10 mouse cellular contexts compared by ENCODE assay signal in genomic region chr7:116893846-116894245, GRCm38 (mm10).
DNase-seq lines count a peak whose midpoint lies in the region; ATAC-seq lines count a peak whose summit lies in the region.
"Had no signal": no experiment of that assay in that cellular context is flagged by ENCODE, and none has a peak within 500 bp of the region (broad histone marks: within the 10 kb centered on the region; RNA-seq: fewer than 3 reads in every experiment).

No protein-coding gene starts in this region.

- DNase-seq in hindbrain, embryonic 14.5 days (ENCODE audit: low spot score), result peak; percentile 51
- peak; percentile 2 for DNase-seq in adrenal gland, adult 8-10 months
- peak; percentile 92 to 96 for DNase-seq in cerebellum, postnatal 10 days
- DNase-seq in c-Kit-positive CD71-positive TER-119-positive erythroid progenitor cells, embryonic 14.5 days (ENCODE audit: low spot score), result no peak
- DNase-seq in ovary, postnatal 10 days (ENCODE audit: low spot score), result no peak
- DNase-seq: heart, adult 18-20 months had no signal

- no peak for ATAC-seq in hindbrain, embryonic 14.5 days (ENCODE audit: low FRiP score)
- ATAC-seq in hindbrain, embryonic 12.5 days (ENCODE audit: low FRiP score), result no peak
- ATAC-seq in hindbrain, embryonic 16.5 days, result peak; percentile 86
- no peak for ATAC-seq in liver, embryonic 12.5 days

- no peaks in the 10 kb centered on the region for H3K4me1 ChIP-seq in hindbrain, embryonic 14.5 days (replicated peaks; ENCODE audit: control insufficient read depth, insufficient read depth, low read length)
- H3K4me1 ChIP-seq in hindbrain, embryonic 12.5 days, result no peaks in the 10 kb centered on the region
- H3K4me1 ChIP-seq in hindbrain, embryonic 16.5 days (ENCODE audit: control insufficient read depth, insufficient read depth, low read depth, low read length), result no peaks in the 10 kb centered on the region
- no peaks in the 10 kb centered on the region for H3K4me1 ChIP-seq in liver, embryonic 12.5 days

- H3K36me3 ChIP-seq in hindbrain, embryonic 14.5 days (replicated peaks; ENCODE audit: control insufficient read depth, insufficient read depth), result no peaks in the 10 kb centered on the region
- H3K36me3 ChIP-seq in hindbrain, embryonic 12.5 days, result no peaks in the 10 kb centered on the region
- H3K36me3 ChIP-seq in hindbrain, embryonic 16.5 days (ENCODE audit: control insufficient read depth, insufficient read depth, low read length), result no peaks in the 10 kb centered on the region
- H3K36me3 ChIP-seq in liver, embryonic 12.5 days, result no peaks in the 10 kb centered on the region

- H3K27ac ChIP-seq in hindbrain, embryonic 14.5 days, result no peak overlapping the region
- no peak overlapping the region for H3K27ac ChIP-seq in hindbrain, embryonic 12.5 days
- no peak overlapping the region for H3K27ac ChIP-seq in hindbrain, embryonic 16.5 days (ENCODE audit: low read depth, low read length)
- H3K27ac ChIP-seq in liver, embryonic 12.5 days, result no peak overlapping the region

- 47% methylated on average over 6 of the region's 6 CpGs for WGBS in hindbrain, embryonic 14.5 days
- 47% methylated on average over 6 of the region's 6 CpGs for WGBS in hindbrain, embryonic 12.5 days
- WGBS in hindbrain, embryonic 16.5 days, result 35% methylated on average over 6 of the region's 6 CpGs
- 81% methylated on average over 6 of the region's 6 CpGs for WGBS in liver, embryonic 12.5 days (ENCODE audit: insufficient replicate concordance)

- no peaks in the 10 kb centered on the region for H3K9me3 ChIP-seq in hindbrain, embryonic 14.5 days (ENCODE audit: control insufficient read depth, low read length)
- no peaks in the 10 kb centered on the region for H3K9me3 ChIP-seq in hindbrain, embryonic 12.5 days (replicated peaks)
- H3K9me3 ChIP-seq in hindbrain, embryonic 16.5 days (ENCODE audit: control insufficient read depth, low read length), result no peaks in the 10 kb centered on the region
- H3K9me3 ChIP-seq in liver, embryonic 12.5 days (replicated peaks), result no peaks in the 10 kb centered on the region

- no peak overlapping the region for H3K4me3 ChIP-seq in hindbrain, embryonic 14.5 days (replicated peaks; ENCODE audit: low read length)
- H3K4me3 ChIP-seq in hindbrain, embryonic 12.5 days, result no peak overlapping the region
- no peak overlapping the region for H3K4me3 ChIP-seq in hindbrain, embryonic 16.5 days (ENCODE audit: low read length)
- no peak overlapping the region for H3K4me3 ChIP-seq in liver, embryonic 12.5 days

- no peak overlapping the region for H3K9ac ChIP-seq in hindbrain, embryonic 14.5 days
- H3K9ac ChIP-seq in hindbrain, embryonic 12.5 days, result no peak overlapping the region
- no peak overlapping the region for H3K9ac ChIP-seq in hindbrain, embryonic 16.5 days (ENCODE audit: low read depth, low read length)
- H3K9ac ChIP-seq in liver, embryonic 12.5 days, result no peak overlapping the region

- H3K27me3 ChIP-seq in hindbrain, embryonic 14.5 days (ENCODE audit: control insufficient read depth, insufficient read depth, low read length), result no peaks in the 10 kb centered on the region
- no peaks in the 10 kb centered on the region for H3K27me3 ChIP-seq in hindbrain, embryonic 12.5 days
- H3K27me3 ChIP-seq in hindbrain, embryonic 16.5 days (replicated peaks; ENCODE audit: control insufficient read depth, insufficient read depth, low read length), result no peaks in the 10 kb centered on the region
- no peaks in the 10 kb centered on the region for H3K27me3 ChIP-seq in liver, embryonic 12.5 days (replicated peaks)

- H3K4me2 ChIP-seq in hindbrain, embryonic 14.5 days (replicated peaks), result no peak overlapping the region
- no peak overlapping the region for H3K4me2 ChIP-seq in hindbrain, embryonic 12.5 days (replicated peaks)
- H3K4me2 ChIP-seq in hindbrain, embryonic 16.5 days (ENCODE audit: low read length), result no peak overlapping the region
- no peak overlapping the region for H3K4me2 ChIP-seq in liver, embryonic 12.5 days
- H3K4me2 ChIP-seq: liver, embryonic 11.5 days had no signal

Comparison
In these comparisons a context has a peak if more than half of its experiments do, and no peak if none do; other contexts are left out.
1. DNase-seq: peak in hindbrain, embryonic 14.5 days (single experiment), adrenal gland, adult 8-10 months (single experiment) and cerebellum, postnatal 10 days (2 of 2); none in c-Kit-positive CD71-positive TER-119-positive erythroid progenitor cells, embryonic 14.5 days (single experiment) and ovary, postnatal 10 days (single experiment).